Mouse (Mus musculus): ENCODE data around the gene Ero1l.

Gene Ero1l

DNA sequence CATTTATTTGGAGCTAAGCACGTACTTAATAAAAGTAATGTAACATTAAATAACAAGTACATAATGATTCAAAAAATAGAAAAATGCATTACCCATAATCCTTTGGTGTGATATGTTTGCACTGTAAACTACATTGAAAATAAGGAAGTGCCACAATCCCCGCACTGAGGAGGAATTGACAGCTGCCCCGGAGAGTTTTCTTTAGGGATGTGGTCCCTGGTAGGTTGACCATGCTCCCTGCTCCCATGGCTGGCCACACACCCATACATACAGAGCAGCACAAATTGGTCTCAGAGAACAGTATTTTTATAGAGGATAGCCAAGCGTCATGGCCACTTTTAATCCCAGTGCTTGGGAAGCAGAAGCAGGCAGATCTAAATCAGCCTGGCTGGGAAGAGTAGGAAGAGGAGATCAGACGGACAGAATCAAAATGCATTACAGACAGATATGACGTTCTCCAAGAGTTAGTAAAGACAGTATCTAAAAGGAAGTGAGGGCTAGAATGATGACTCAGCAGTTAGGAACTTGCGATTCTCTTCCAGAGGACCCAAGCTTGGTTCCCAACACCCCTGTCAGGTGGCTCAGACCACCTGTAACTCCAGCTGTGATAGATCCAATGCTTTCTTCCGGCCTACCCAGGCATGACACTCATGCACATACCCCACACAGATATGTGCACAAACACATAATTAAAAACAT, 10.8 kb downstream of the Ero1l start:
- in situ Hi-C loops (cut with MboI, MseI) = loop anchor here in 1 of 2 experiments (5.0 kb wide), 1 partner anchor 35 kb away; no protein-coding TSS in a partner anchor

DNA sequence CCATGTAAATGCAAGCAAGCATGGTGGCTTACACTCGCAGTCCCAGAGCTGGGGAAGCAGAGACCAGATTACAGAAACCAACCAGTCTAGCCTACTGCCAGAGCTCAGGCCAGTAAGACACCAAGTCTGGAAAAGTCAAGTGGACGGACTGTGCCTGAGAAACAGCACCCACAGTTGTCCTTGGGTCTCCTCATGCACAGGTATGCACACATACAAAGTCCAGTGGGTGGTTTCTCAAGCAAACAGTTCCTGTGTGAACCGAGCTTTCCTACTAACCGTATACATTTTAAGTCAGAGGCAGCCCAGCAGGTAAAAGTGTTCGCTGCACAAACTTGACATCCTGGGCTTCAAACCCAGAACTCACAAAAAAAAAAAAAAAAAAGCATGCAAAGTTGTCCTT, 12.7 kb downstream of the Ero1l start:
- in situ Hi-C loops (cut with MboI, MseI) = loop anchor here in 1 of 2 experiments (5.0 kb wide), 1 partner anchor 36 kb away; no protein-coding TSS in a partner anchor

DNA sequence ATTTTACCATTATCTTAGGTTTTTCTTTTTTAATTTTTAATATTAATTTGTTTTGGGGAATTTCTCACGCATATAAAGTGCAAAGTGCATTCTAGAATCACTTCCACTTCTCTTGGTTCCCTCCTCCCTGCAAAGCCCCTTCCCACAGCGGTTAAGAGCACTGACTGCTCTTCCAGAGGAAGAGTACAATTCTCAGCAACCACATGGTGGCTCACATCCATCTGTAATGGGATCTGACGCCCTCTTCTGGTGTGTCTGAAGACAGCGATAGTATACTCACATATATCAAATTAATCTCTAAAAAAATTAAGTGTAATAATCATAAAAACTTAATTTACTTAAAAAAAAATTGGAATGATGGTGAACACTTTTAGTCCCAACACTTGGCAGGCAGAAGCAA, 14.2 kb downstream of the Ero1l start:
- in situ Hi-C loops (cut with MboI, MseI) = no loop called here

DNA sequence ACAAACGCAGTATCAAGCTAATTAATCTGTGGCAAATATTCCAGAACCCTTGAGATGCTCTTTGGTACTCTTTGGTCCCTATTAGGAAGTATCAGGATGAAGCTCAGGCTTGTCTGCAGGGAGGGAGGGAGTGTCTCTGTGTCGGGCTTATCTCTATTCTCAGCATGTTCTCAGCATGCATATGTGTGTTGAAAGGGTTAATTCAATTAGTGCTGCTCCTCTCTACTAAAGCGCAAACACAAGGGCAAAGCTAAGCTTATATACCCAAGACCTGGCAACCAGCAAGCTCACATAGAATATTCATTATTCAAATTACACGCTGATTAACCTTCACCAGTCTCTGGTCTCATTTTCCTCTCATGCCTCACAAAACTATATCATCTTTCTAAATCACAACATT, 14.6 kb downstream of the Ero1l start:
- in situ Hi-C loops (cut with MboI, MseI) = no loop called here

DNA sequence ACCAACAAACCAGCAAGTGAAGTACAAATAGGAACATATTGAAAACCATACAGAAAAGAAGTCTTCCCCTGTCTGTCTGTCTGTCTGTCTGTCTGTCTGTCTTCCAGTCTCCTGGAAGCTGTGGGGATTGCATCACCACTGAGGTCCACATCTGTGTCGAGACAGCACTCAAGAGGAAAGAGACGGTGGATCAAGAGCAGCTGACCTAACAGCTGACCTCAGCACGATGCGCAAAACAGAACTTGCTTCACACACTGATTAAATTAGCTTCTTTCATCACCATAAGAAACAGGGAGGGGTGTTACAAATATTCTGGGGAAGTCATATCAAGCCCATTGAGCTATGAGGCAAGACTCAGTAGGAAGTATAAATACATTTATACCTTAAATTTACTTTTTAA, 27.0 kb downstream of the Ero1l start:
- in situ Hi-C loops (cut with MboI, MseI) = no loop called here

DNA sequence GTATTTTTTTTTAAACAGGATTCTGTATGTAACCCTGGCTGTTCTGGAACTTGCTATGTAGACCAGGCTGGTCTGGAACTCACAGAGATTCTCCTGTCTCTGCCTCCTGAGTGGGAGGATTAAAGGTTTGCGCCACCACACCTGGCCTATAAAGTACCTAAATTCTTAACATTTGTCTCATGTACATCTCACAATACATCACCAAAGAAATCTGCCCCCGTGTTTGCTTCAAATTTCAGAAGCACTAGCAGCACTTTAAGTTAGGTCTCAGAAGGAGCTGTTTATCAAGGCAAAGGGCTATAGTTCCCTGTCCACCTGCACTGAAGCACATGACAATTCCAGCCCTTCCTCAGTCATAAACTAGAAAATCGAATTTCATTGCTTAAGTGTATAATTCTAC, 36.5 kb downstream of the Ero1l start:
- in situ Hi-C loops (cut with MboI, MseI) = no loop called here

DNA sequence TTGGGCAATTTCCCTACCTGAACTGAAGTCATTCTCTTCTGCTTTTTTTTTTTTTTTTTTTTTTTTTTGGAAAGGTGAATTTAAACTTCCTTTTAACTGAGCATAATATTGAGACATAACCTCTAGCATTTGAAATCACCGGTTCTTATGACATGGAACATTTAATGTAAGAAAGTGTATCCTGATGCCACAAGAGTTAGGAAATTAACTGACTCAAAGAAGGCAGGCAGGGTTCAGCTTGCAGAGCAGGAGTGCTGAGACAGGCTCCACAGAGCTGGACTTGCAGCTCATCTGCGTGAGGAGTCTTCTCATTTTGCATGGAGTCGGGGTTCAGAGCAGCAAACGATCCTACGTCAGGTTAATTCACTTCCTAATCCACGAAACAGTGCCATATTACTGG, 42.8 kb downstream of the Ero1l start:
- in situ Hi-C loops (cut with MboI, MseI) = no loop called here

DNA sequence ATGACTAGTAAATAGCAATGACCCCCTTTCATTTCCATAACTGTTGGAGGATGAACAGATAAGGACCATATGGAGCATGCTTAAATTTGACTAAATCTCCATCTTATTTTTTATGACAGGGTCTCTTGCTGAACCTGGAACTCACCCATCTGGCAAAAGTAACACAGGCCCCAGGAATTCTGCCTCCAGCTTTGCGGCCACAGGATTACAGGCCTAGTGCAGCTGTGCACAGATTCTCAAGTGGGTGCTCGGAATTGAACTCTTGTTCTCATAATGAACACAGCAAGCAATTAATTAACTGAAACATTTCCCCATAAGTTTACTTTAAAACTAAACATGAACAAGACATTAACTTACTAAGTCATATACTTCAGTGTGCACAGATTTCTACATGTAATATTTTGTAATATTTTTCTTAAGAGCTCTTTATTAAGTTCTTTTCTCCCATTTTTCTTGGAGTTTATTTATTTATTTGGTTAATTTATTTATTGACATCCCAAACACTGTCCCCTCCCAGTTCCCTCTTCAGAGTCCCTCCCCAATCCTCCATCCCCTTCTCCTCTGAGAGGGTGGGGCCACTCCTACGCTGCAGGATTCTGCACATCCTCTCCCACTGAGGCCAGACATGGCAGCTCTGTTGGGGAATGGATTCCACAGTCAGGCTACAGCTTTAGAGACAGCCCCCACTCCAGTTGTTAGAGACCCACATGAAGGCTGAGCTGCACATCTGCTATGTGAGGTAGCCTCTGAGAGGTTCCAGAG, 54.6 kb downstream of the Ero1l start:
- in situ Hi-C loops (cut with MboI, MseI) = no loop called here

DNA sequence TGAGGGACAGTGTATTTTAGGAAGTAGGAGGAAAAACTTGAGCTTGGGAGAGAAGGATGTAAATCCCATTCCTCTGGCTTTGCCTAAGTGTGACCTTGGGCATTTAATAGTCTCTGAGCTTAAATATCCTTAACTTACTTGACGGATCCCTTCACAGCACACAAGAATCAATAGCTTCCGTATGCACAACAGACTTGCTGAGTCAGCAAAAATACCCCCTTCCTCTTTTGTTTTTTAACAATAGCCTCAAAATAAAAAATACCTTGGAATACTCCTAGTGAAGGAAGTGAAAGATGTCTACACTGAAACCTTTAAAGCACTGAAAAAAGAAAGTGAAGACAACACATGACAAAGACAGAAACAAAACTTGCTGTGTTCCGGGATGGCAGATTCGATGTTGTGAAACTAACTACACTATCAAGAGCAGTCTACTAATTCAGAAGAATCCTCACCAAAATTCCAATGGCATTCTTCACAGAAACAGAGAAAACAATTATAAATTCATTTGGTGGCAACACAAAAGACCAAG, 67.0 kb downstream of the Ero1l start:
- in situ Hi-C loops (cut with MboI, MseI) = no loop called here

DNA sequence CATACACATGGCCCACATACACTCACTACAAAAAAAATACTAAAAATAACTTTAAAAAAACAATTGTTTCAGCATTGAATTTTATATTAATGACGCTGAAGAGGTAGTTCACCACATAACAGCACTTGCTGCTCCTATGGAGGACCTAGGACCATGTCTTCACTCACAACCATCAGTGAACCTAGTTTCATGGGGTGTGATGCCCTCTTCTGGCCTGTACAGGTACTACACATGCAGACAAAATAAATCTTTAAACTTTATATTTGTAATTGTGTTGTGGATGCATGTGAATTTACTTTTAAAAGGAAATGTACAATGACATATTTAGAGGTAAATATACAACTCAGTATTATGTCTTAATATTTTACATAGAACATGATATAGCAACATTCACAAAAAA, 77.0 kb downstream of the Ero1l start:
- in situ Hi-C loops (cut with MboI, MseI) = loop anchor here in 1 of 2 experiments (10.0 kb wide), 1 partner anchor 267 kb away; no protein-coding TSS in a partner anchor

DNA sequence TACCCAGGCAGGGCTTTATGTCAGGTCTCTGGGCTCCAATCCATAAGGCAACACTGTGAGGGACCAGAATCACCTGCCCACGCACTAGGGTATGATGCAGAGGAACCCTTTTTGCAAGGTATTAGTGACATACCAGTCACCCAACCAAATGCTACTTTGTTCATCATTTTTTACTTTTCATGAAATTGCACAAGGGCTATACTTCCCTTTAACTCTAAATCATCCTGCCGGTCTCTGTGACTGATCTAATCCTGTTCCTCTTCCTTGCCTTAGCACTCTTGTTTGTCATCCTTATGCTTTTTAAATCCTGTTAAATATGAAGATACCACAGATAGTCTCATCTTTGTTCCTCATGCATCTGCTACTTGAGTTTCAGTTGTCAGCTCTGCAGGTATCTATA, 79.5 kb downstream of the Ero1l start:
- in situ Hi-C loops (cut with MboI, MseI) = no loop called here
